Mouse (Mus musculus): Measurements from ENCODE around the gene Abat. TPM values are rescaled to one million over a fixed set of nuclear protein-coding genes. Genes with fewer than 3 reads are reported as not detected.
"Not testable (repeated sequence)": the region's sequence is repeated elsewhere in the genome, so short reads cannot be mapped to it uniquely, and the experiment has no call there.

Abat gene
- polyA plus RNA-seq, 1 experiment = 30.9 TPM

DNA sequence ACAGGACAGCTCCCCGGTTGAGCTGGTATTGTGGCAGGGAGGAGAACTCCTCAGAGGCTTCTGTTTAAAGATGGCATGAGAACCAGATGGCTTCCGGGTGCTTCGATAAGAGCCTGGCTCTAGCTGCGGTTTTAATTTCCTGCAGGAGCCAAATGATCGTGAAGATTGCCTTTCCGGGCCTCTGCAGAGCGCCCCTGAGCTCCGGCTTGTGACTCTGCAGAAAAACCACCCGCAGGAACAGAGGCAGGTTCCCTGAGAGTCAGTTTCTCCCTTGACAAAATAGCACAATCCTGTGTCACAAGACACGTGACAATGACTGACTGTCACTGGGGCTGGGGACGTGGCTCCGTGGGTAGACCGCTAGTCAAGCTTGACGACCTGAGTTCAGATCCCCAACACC lies 16.8 kb downstream of the Abat start:
- DNase-seq (ENCODE audit: low read depth, low spot score) = no peak
- 88% methylated on average over 14 of the region's 14 CpGs for WGBS

- no peak for DNase-seq (ENCODE audit: low read depth, low spot score)
- 94% methylated on average over 9 of the region's 9 CpGs for WGBS
Observed at GRCm38 (mm10) chr16:8532461-8532860, 19.2 kb downstream of the Abat start.

DNA sequence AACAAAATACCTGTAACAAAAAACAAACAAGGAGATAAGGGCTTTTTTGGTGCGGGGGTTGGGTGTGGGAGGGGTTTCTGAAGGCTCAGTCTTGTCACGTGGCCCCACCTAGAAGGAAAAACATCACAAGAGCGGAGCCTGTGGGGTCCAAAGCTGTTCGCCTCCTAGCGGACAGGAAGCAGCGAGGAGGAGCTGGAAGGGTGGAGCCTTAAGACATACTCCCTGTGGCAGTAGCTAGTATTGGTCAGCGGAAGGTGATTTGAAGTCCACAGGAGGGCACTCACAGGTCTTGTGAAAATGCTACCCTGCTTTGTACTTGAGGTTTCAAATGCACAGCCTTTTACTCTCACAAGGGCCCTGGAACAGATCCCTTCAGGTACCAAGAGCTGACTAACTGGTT lies 19.7 kb downstream of the Abat start:
- DNase-seq (ENCODE audit: low read depth, low spot score) = no peak
- 88% methylated on average over 7 of the region's 7 CpGs for WGBS

- no peak for DNase-seq (ENCODE audit: low read depth, low spot score)
- 93% methylated on average over 6 of the region's 6 CpGs for WGBS
Observed at GRCm38 (mm10) chr16:8533477-8533876, 20.2 kb downstream of the Abat start.

- DNase-seq (ENCODE audit: low read depth, low spot score) = no peak
- 82% methylated on average over 11 of the region's 11 CpGs for WGBS
Observed at GRCm38 (mm10) chr16:8534466-8535200, 21.4 kb downstream of the Abat start.

GRCm38 (mm10) chr16:8535411-8535810 lies 22.2 kb downstream of the Abat start:
- DNase-seq (ENCODE audit: low read depth, low spot score) = no peak
- 84% methylated on average over 6 of the region's 6 CpGs for whole genome bisulfite sequencing

- WGBS = 73% methylated on average over 9 of the region's 9 CpGs
- no peak for DNase-seq (ENCODE audit: low read depth, low spot score)
Observed at GRCm38 (mm10) chr16:8539150-8539865, 26.1 kb downstream of the Abat start.

DNA sequence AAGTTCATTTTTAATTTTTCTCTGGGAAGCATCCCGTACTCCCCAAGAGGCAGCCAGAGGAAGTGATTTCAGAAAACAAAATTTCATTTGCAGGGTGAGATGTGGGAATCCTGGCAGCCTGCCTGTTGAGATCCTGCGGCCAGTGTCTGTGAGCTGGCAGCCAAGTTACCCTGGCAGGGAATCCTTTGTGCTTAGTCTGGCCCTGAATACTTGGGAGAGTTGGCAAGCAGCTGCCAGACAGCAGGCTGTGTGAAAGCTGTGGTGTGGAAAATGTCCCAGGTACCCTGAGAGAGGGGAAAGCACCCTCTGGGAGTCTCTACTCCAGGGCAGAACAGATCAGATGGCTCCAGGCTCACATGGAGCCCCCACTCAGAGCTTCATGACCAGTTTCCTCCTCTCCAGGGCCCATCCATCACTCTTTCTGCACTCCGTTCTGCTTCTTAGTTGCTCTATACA lies 27.7 kb downstream of the Abat start:
- 64% methylated on average over 3 of the region's 3 CpGs for WGBS
- DNase-seq (ENCODE audit: low read depth, low spot score) = no peak

DNA sequence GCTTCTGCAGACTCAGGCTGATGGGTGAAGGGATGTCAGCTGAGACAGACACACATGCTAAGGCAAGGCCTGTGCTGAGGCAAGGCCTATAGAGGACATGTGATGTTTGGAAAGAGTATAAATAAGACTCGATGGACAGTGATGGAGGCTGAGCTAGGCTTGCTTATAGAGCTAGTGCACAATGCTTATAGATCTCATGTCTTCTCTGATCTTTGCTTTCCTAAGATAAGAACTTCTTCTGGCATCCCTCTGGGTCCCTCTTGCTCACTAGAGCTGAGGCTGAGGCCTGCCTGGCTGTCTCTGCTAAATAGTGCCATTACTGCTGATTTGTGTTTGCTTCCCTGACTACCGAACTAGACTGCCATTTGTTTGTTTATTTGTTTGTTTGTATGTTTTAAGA lies 34.6 kb downstream of the Abat start:
- 95% methylated on average over 2 of the region's 2 CpGs for WGBS
- no peak for DNase-seq (ENCODE audit: low read depth, low spot score)

- DNase-seq (ENCODE audit: low read depth, low spot score) = no peak
- WGBS = 79% methylated on average over 9 of the region's 9 CpGs
Observed at GRCm38 (mm10) chr16:8549506-8549905, 36.3 kb downstream of the Abat start.

DNA sequence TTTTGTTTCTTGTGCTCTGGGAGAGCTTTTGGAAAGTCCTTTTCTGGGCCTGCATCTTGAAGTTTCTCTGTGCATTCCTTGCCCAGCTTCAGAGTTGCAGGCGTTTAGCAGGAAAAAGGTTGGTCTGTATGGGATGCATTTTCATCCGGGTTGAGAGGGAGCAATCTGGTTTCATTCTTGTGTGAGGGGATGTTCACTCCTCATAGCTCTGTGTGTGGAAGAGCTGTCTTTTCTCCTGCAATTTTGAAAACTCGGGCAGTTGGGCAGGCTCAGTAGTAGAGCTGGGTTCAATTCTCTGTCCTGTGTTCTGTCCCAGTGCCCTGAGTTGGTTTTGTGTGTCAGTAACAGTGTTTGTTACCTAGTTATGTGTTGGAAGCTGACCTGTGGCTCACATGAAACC lies 41.1 kb downstream of the Abat start:
- WGBS = 84% methylated on average over 3 of the region's 3 CpGs
- DNase-seq (ENCODE audit: low read depth, low spot score) = no peak

DNA sequence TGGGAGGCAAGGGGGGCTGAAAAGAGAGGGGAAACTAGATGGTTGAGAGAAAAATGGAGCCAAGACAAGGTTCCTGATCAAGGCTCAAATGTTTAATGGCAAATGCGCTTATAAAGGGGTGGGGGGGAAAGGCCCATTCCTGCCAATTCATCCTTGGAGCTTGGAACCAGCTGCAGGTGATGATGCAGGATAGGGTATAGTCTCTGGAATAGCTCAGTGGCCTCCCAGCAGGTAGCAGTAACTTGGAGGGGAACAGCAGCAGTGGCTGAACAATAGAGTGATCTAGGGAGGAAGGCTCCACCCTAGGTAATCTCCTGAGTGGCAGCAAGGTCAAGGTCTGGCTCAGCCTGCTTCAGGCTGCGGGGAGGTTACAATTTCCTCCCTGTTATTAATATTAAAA lies 41.5 kb downstream of the Abat start:
- DNase-seq (ENCODE audit: low read depth, low spot score) = not testable (repeated sequence)
- 95% methylated on average over 2 of the region's 2 CpGs for WGBS

GRCm38 (mm10) chr16:8555371-8555770 lies 42.1 kb downstream of the Abat start:
- 93% methylated on average over 3 of the region's 3 CpGs for WGBS
- not testable (repeated sequence) for DNase-seq (ENCODE audit: low read depth, low spot score)

DNA sequence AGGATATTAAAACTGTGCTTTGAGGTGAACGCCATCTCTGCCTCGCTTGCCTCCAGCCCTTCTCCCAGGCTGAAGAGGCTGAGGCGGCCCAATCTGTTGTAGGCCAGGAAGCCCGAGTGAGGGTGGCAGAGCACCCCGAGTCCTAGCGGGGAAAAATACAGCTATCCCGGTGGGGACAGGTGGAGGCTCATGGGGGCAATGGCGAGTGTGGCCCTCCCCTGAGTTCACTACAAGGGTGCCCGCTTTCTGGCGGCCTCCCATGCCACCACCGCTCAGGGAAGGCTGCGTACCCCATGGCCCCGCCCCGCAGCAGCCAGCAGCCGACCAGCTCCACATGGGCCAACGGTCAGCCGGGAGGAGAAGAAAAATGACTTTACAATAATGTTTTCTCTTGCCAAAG lies 46.9 kb downstream of the Abat start:
- DNase-seq (ENCODE audit: low read depth, low spot score) = no peak
- 94% methylated on average over 17 of the region's 17 CpGs for WGBS

GRCm38 (mm10) chr16:8561101-8561500 lies 47.9 kb downstream of the Abat start:
- 69% methylated on average over 4 of the region's 4 CpGs for WGBS
- DNase-seq (ENCODE audit: low read depth, low spot score) = not testable (repeated sequence)

- DNase-seq (ENCODE audit: low read depth, low spot score) = not testable (repeated sequence)
- WGBS = 79% methylated on average over 4 of the region's 4 CpGs
Observed at GRCm38 (mm10) chr16:8561856-8562255, 48.6 kb downstream of the Abat start.

- 87% methylated on average over 3 of the region's 3 CpGs for WGBS
- DNase-seq (ENCODE audit: low read depth, low spot score) = not testable (repeated sequence)
Observed at GRCm38 (mm10) chr16:8562827-8563226, 49.6 kb downstream of the Abat start.

DNA sequence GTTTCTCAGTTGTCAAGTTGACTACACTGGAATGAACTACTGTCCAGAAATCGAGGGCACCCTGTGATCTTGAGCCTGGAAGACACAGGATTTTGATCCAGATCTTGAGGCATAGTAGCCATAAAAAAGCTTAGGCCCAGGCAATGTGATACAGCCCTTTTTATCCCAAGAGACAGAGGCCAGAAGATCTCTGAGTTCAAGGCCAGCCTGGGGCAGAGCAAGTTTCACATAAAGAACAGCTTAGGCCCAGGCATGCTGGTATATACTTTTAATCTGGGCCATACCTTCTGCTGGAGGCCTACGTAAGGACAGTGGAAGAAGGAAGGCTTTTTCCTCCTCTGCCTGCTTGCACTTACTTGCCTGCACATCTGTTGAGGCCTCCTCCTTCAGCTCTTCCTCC lies 51.6 kb downstream of the Abat start:
- WGBS = 82% methylated on average over 2 of the region's 2 CpGs
- DNase-seq (ENCODE audit: low read depth, low spot score) = no peak

- no peak for DNase-seq (ENCODE audit: low read depth, low spot score)
- 38% methylated on average over 2 of the region's 2 CpGs for WGBS
Observed at GRCm38 (mm10) chr16:8565539-8565938, 52.3 kb downstream of the Abat start.

GRCm38 (mm10) chr16:8566115-8566711 lies 53.0 kb downstream of the Abat start:
- peak; percentile 81 for DNase-seq (ENCODE audit: low read depth, low spot score)
- WGBS = 11% methylated on average over 3 of the region's 3 CpGs

- no peak for DNase-seq (ENCODE audit: low read depth, low spot score)
- 79% methylated on average over 7 of the region's 7 CpGs for WGBS
Observed at GRCm38 (mm10) chr16:8568881-8569280, 55.7 kb downstream of the Abat start.

Data from large intestine, adult 2 months (tissue).